Mouse (Mus musculus): Measurements from ENCODE around the gene Th. TPM values are rescaled to one million over a fixed set of nuclear protein-coding genes. Genes with fewer than 3 reads are reported as not detected.
A peak's percentile ranks its signal among the peaks of the same experiment; 100 is the strongest.

Gene Th
- polyA plus RNA-seq, 1 experiment from 2014 or later = 0.78 TPM

GRCm38 (mm10) chr7:142958817-142959216 lies 27.9 kb upstream of the Th start:
- Histone ChIP-seq H3K4me2 (replicated peaks; ENCODE audit: low read depth) (no peak overlapping the region), H3K4me3 (ENCODE audit: low read depth, low read length) (no peak overlapping the region), H3K9ac (ENCODE audit: low read depth, low read length) (no peak overlapping the region), H3K27me3 (replicated peaks; ENCODE audit: control insufficient read depth, insufficient read depth, low read length) (no peaks in the 10 kb centered on the region), H3K36me3 (ENCODE audit: control insufficient read depth, insufficient read depth) (no peaks in the 10 kb centered on the region), H3K4me1 (replicated peaks; ENCODE audit: control insufficient read depth, insufficient read depth, low read length) (peaks cover 6% of the 10 kb centered on the region; the same call in 1 of the 2 replicates), H3K9me3 (ENCODE audit: control insufficient read depth) (no peaks in the 10 kb centered on the region), H3K27ac (ENCODE audit: low read depth, low read length) (no peak overlapping the region)
- TF ChIP-seq CTCF (IDR thresholded peaks at IDR 0.05; ENCODE audit: low read depth) = no peak
- WGBS = 94% methylated on average over 1 of the region's 1 CpGs
- ATAC-seq = no peak

- no peak for ATAC-seq
- Histone ChIP-seq H3K9ac (ENCODE audit: low read depth, low read length) (no peak overlapping the region), H3K9me3 (ENCODE audit: control insufficient read depth) (no peaks in the 10 kb centered on the region), H3K4me3 (ENCODE audit: low read depth, low read length) (no peak overlapping the region), H3K27ac (ENCODE audit: low read depth, low read length) (no peak overlapping the region), H3K4me2 (replicated peaks; ENCODE audit: low read depth) (no peak overlapping the region), H3K27me3 (replicated peaks; ENCODE audit: control insufficient read depth, insufficient read depth, low read length) (no peaks in the 10 kb centered on the region), H3K36me3 (ENCODE audit: control insufficient read depth, insufficient read depth) (no peaks in the 10 kb centered on the region), H3K4me1 (replicated peaks; ENCODE audit: control insufficient read depth, insufficient read depth, low read length) (no peaks in the 10 kb centered on the region)
- no peak for TF ChIP-seq CTCF (IDR thresholded peaks at IDR 0.05; ENCODE audit: low read depth)
- 59% methylated on average over 2 of the region's 2 CpGs for WGBS
Observed at GRCm38 (mm10) chr7:142956018-142956417, 25.1 kb upstream of the Th start.

- H3K27ac ChIP-seq (ENCODE audit: low read depth, low read length) = no peak overlapping the region
- no peak for TF ChIP-seq CTCF (IDR thresholded peaks at IDR 0.05; ENCODE audit: low read depth)
- H3K9ac ChIP-seq (ENCODE audit: low read depth, low read length) = no peak overlapping the region
- H3K27me3 ChIP-seq (replicated peaks; ENCODE audit: control insufficient read depth, insufficient read depth, low read length) = no peaks in the 10 kb centered on the region
- no peaks in the 10 kb centered on the region for H3K36me3 ChIP-seq (ENCODE audit: control insufficient read depth, insufficient read depth)
- ATAC-seq = no peak
- 13% methylated on average over 1 of the region's 1 CpGs for WGBS
- H3K4me2 ChIP-seq (replicated peaks; ENCODE audit: low read depth) = 0 out of 2 replicates have a peak overlapping the region, but pooled peaks have one; percentile 13
- no peak overlapping the region for H3K4me3 ChIP-seq (ENCODE audit: low read depth, low read length)
- no peaks in the 10 kb centered on the region for H3K4me1 ChIP-seq (replicated peaks; ENCODE audit: control insufficient read depth, insufficient read depth, low read length)
- no peaks in the 10 kb centered on the region for H3K9me3 ChIP-seq (ENCODE audit: control insufficient read depth)
Observed at GRCm38 (mm10) chr7:142949568-142949967, 18.6 kb upstream of the Th start.

GRCm38 (mm10) chr7:142937631-142938030 lies 6.7 kb upstream of the Th start:
- Histone ChIP-seq H3K27me3 (replicated peaks; ENCODE audit: control insufficient read depth, insufficient read depth, low read length) (no peaks in the 10 kb centered on the region), H3K27ac (ENCODE audit: low read depth, low read length) (no peak overlapping the region), H3K4me2 (replicated peaks; ENCODE audit: low read depth) (no peak overlapping the region), H3K36me3 (ENCODE audit: control insufficient read depth, insufficient read depth) (no peaks in the 10 kb centered on the region), H3K9ac (ENCODE audit: low read depth, low read length) (no peak overlapping the region), H3K9me3 (ENCODE audit: control insufficient read depth) (no peaks in the 10 kb centered on the region), H3K4me1 (replicated peaks; ENCODE audit: control insufficient read depth, insufficient read depth, low read length) (no peaks in the 10 kb centered on the region), H3K4me3 (ENCODE audit: low read depth, low read length) (no peak overlapping the region)
- TF ChIP-seq CTCF (IDR thresholded peaks at IDR 0.05; ENCODE audit: low read depth) = no peak
- no peak for ATAC-seq

GRCm38 (mm10) chr7:142935708-142936107 lies 4.8 kb upstream of the Th start:
- no peak overlapping the region for H3K9ac ChIP-seq (ENCODE audit: low read depth, low read length)
- no peak overlapping the region for H3K4me2 ChIP-seq (replicated peaks; ENCODE audit: low read depth)
- TF ChIP-seq CTCF (IDR thresholded peaks at IDR 0.05; ENCODE audit: low read depth) = peak; percentile 30; the same call in 1 of the 2 replicates
- no peaks in the 10 kb centered on the region for H3K36me3 ChIP-seq (ENCODE audit: control insufficient read depth, insufficient read depth)
- ATAC-seq = peak; percentile 53; the same call in 1 of the 2 replicates
- no peaks in the 10 kb centered on the region for H3K4me1 ChIP-seq (replicated peaks; ENCODE audit: control insufficient read depth, insufficient read depth, low read length)
- H3K4me3 ChIP-seq (ENCODE audit: low read depth, low read length) = no peak overlapping the region
- H3K9me3 ChIP-seq (ENCODE audit: control insufficient read depth) = no peaks in the 10 kb centered on the region
- no peak overlapping the region for H3K27ac ChIP-seq (ENCODE audit: low read depth, low read length)
- no peaks in the 10 kb centered on the region for H3K27me3 ChIP-seq (replicated peaks; ENCODE audit: control insufficient read depth, insufficient read depth, low read length)
- WGBS = 61% methylated on average over 14 of the region's 14 CpGs

- no peak for TF ChIP-seq CTCF (IDR thresholded peaks at IDR 0.05; ENCODE audit: low read depth)
- WGBS = 32% methylated on average over 3 of the region's 3 CpGs
- no peaks in the 10 kb centered on the region for H3K4me1 ChIP-seq (replicated peaks; ENCODE audit: control insufficient read depth, insufficient read depth, low read length)
- no peak overlapping the region for H3K4me3 ChIP-seq (ENCODE audit: low read depth, low read length)
- H3K27ac ChIP-seq (ENCODE audit: low read depth, low read length) = no peak overlapping the region
- H3K4me2 ChIP-seq (replicated peaks; ENCODE audit: low read depth) = no peak overlapping the region
- ATAC-seq = peak; percentile 75
- no peaks in the 10 kb centered on the region for H3K36me3 ChIP-seq (ENCODE audit: control insufficient read depth, insufficient read depth)
- no peaks in the 10 kb centered on the region for H3K27me3 ChIP-seq (replicated peaks; ENCODE audit: control insufficient read depth, insufficient read depth, low read length)
- H3K9ac ChIP-seq (ENCODE audit: low read depth, low read length) = no peak overlapping the region
- no peaks in the 10 kb centered on the region for H3K9me3 ChIP-seq (ENCODE audit: control insufficient read depth)
Observed at GRCm38 (mm10) chr7:142932469-142932868, 1.5 kb upstream of the Th start.

GRCm38 (mm10) chr7:142929516-142929915 lies 1.4 kb downstream of the Th start:
- H3K4me1 ChIP-seq (replicated peaks; ENCODE audit: control insufficient read depth, insufficient read depth, low read length) = no peaks in the 10 kb centered on the region
- H3K9me3 ChIP-seq (ENCODE audit: control insufficient read depth) = no peaks in the 10 kb centered on the region
- no peak overlapping the region for H3K4me2 ChIP-seq (replicated peaks; ENCODE audit: low read depth)
- no peaks in the 10 kb centered on the region for H3K36me3 ChIP-seq (ENCODE audit: control insufficient read depth, insufficient read depth)
- H3K4me3 ChIP-seq (ENCODE audit: low read depth, low read length) = no peak overlapping the region
- no peak for ATAC-seq
- no peaks in the 10 kb centered on the region for H3K27me3 ChIP-seq (replicated peaks; ENCODE audit: control insufficient read depth, insufficient read depth, low read length)
- no peak overlapping the region for H3K27ac ChIP-seq (ENCODE audit: low read depth, low read length)
- H3K9ac ChIP-seq (ENCODE audit: low read depth, low read length) = no peak overlapping the region
- no peak for TF ChIP-seq CTCF (IDR thresholded peaks at IDR 0.05; ENCODE audit: low read depth)
- WGBS = 96% methylated on average over 2 of the region's 2 CpGs
